Mouse (Mus musculus): ENCODE data around the gene D10Wsu102e. TPM values are rescaled to one million over a fixed set of nuclear protein-coding genes. Genes with fewer than 3 reads are reported as not detected.
A peak's percentile ranks its signal among the peaks of the same experiment; 100 is the strongest.
"Not testable (repeated sequence)": the region's sequence is repeated elsewhere in the genome, so short reads cannot be mapped to it uniquely, and the experiment has no call there.

The D10Wsu102e gene
- polyA plus RNA-seq, 1 experiment from 2014 or later, result 0.80 TPM

DNA sequence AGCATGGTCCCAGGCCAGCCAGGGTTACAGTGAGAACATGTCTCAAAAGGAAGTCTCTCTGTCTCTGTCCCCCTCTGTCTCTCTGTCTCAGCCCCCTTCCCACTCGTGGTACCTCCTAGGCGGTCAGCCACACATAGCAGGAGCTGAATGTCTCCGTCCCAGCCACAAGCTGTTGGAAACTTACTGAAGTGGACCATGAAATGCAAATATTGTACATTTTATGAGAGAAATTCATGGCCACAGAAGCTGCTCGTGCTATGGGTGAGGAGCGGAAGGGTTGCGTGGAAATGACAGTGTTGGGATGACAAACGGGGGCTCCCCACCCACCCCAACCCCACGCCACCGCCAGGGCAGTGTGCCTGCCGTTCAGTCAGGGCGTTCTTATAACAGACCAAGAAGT, 27.4 kb upstream of the D10Wsu102e start:
- Histone ChIP-seq H3K27me3 (ENCODE audit: insufficient read depth, poor library complexity, severe bottlenecking) (peaks cover 52% of the 10 kb centered on the region), H3K4me3 (no peak overlapping the region), H3K4me1 (peaks cover 8% of the 10 kb centered on the region; the same call in 1 of the 2 replicates), H3K27ac (no peak overlapping the region), H3K36me3 (no peaks in the 10 kb centered on the region), H3K9me3 (no peaks in the 10 kb centered on the region)
- 81% methylated on average over 11 of the region's 11 CpGs for WGBS
- DNase-seq (ENCODE audit: low spot score), result no peak

DNA sequence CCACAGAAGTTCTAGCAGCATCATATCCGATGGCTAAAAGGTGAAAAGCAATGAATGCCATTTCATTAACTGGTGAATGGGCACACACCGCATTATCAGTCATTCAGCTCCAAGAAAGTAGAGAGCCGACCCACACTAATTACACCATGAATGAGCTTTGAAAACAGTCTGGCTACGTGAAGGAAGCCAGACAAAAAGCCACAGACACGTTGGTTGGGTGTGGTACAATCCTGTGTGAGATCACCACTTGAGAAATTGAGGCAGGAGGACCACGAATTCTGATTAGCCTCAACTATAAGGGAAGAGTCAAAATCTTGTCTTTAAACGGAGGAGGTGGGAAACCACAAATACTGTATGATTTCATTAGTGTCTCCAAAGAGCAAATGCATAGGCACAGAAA, 23.7 kb upstream of the D10Wsu102e start:
- no peak for DNase-seq (ENCODE audit: low spot score)
- Histone ChIP-seq H3K27ac (no peak overlapping the region), H3K4me3 (no peak overlapping the region), H3K36me3 (no peaks in the 10 kb centered on the region), H3K4me1 (peaks cover 10% of the 10 kb centered on the region; the same call in 1 of the 2 replicates), H3K27me3 (ENCODE audit: insufficient read depth, poor library complexity, severe bottlenecking) (peaks cover 75% of the 10 kb centered on the region), H3K9me3 (no peaks in the 10 kb centered on the region)
- WGBS, result 47% methylated on average over 7 of the region's 7 CpGs

DNA sequence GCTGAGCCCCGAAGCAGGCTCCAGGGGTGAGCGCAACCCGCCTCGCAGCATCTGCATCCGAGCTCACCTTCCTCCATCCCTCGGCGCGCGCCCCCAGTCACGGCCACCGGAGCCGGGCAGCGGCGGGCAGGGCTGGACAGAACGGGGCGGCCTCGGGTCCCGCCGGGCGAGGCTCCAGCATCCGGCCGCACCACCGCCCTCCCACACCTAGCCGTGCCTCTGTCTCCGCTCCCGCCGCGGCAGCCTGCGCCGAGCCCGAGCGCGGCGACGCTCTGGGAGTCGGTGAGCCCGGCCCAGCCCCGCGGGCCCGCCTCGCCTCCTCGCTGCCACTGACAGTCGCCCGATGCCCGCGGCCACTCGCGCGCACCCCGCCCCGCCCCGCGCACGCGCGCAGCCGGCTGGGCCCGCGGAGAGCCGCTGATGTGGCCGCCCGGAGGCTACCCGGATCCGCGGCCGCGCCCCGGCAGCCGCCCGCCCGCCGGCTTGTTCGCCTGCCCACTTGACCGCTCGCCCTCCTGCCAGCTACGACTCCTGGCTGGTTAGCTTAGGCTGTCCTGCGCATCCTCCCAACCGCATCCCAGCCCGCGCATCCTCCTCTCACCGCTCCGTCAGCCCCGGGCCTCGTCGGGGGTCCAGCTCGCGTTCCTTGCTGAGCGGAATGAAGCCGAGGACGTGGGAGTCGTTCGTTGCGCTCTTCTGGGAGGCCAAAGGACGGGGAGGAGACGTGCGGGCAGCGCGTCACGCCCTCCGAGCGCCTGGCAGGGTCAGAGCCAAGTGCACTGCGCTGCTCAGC, 22.7 kb upstream of the D10Wsu102e start, which contains the start of gene Slc41a2:
Gene Slc41a2, minus strand, starts transcription at position 724 of the 793 bp plus-strand sequence.
- Histone ChIP-seq H3K27ac (peak within 1 kb of the TSS; percentile 76), H3K9me3 (no peaks in the 10 kb centered on the region), H3K36me3 (no peaks in the 10 kb centered on the region), H3K27me3 (ENCODE audit: insufficient read depth, poor library complexity, severe bottlenecking) (peaks cover 76% of the 10 kb centered on the region), H3K4me3 (peak within 1 kb of the TSS; percentile 80), H3K4me1 (peaks cover 10% of the 10 kb centered on the region; the same call in 1 of the 2 replicates)
- DNase-seq (ENCODE audit: low spot score), result no peak
- under 1% methylated on average over 95 of the region's 102 CpGs for WGBS

DNA sequence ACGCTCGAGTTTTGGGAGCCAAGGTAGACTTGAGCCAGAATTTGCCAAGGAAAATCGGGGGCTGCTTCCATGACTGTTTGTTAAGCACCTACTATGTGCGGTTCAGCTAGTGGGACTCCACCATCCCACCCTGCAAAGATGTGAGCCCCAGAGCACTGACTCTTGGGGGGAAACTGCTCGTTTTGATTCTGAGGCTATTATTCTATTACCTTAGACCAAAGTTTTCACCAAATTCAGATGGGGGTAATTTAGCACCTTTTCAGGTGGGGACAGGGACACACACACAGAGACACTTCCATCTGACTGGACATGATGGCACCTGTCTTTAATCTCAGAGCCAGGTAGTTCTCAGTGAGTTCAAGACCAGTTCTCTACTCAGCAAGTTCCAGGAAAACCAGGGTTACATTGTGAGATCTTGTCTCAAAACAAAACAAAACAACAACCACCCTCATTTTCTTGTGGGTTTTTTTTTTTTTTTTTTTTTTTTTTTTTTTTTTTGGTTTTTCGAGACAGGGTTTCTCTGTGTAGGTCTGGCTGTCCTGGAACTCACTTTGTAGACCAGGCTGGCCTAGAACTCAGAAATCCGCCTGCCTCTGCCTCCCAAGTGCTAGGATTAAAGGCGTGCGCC, 21.9 kb upstream of the D10Wsu102e start:
- peaks cover 68% of the 10 kb centered on the region for H3K27me3 ChIP-seq (ENCODE audit: insufficient read depth, poor library complexity, severe bottlenecking)
- peak overlapping the region; percentile 76; the same call in 1 of the 2 replicates for H3K27ac ChIP-seq
- no peak for DNase-seq (ENCODE audit: low spot score)
- peaks cover 10% of the 10 kb centered on the region; the same call in 1 of the 2 replicates for H3K4me1 ChIP-seq
- peak overlapping the region; percentile 80 for H3K4me3 ChIP-seq
- 48% methylated on average over 8 of the region's 9 CpGs for WGBS
- H3K9me3 ChIP-seq, result no peaks in the 10 kb centered on the region
- H3K36me3 ChIP-seq, result no peaks in the 10 kb centered on the region

DNA sequence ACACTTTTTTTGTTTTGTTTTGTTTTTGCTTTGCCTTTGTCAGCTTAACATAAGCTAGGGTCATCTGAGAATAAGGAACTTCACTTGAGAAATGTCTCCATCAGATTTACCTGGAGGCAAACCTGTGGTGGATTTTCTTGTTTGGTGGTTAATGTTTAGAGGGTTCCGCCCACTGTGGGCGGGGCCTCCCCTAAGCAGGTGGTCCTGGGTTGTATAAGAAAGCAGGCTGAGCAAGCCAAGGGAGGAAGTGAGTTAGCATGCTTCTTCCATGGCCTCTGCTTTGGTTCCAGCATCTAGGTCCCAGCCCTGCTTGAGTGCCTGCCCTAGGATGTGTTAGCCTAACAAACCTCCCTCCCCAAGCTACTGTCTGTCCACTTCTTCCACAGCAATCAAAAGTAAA, 18.8 kb upstream of the D10Wsu102e start:
- Histone ChIP-seq H3K4me3 (no peak overlapping the region), H3K9me3 (no peaks in the 10 kb centered on the region), H3K36me3 (no peaks in the 10 kb centered on the region), H3K4me1 (peaks cover 10% of the 10 kb centered on the region; the same call in 1 of the 2 replicates), H3K27me3 (ENCODE audit: insufficient read depth, poor library complexity, severe bottlenecking) (peaks cover 39% of the 10 kb centered on the region), H3K27ac (no peak overlapping the region)
- no peak for DNase-seq (ENCODE audit: low spot score)
- 30% methylated on average over 2 of the region's 2 CpGs for WGBS

DNA sequence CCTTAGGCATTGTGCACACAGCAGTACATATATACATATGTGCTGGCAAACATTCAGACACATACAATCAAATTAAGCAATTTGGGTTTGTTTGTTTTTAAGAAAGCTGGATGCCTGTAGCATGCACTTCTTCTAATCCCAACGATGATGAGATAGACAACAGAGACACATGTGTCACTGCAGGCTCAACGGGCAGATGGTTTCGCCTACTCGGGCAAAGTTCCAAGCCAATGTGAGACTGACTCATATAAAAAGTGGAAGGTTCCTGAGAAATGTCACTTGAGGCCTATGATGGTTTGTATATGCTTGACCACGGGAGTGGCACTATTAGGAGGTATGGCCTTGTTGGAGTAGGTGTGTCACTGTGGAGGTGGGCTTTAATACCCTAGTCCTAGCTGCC, 16.9 kb upstream of the D10Wsu102e start:
- Histone ChIP-seq H3K27me3 (ENCODE audit: insufficient read depth, poor library complexity, severe bottlenecking) (peaks cover 22% of the 10 kb centered on the region; the same call in 1 of the 2 replicates), H3K4me1 (no peaks in the 10 kb centered on the region), H3K27ac (no peak overlapping the region), H3K9me3 (no peaks in the 10 kb centered on the region), H3K36me3 (no peaks in the 10 kb centered on the region), H3K4me3 (no peak overlapping the region)
- 77% methylated on average over 5 of the region's 5 CpGs for WGBS
- no peak for DNase-seq (ENCODE audit: low spot score)

GRCm38 (mm10) chr10:83343828-83344685, 16.0 kb upstream of the D10Wsu102e start:
- WGBS, result 47% methylated on average over 2 of the region's 2 CpGs
- H3K9me3 ChIP-seq, result no peaks in the 10 kb centered on the region

GRCm38 (mm10) chr10:83345693-83346358, 14.2 kb upstream of the D10Wsu102e start:
- no peak overlapping the region for H3K27ac ChIP-seq
- no peaks in the 10 kb centered on the region for H3K9me3 ChIP-seq
- H3K36me3 ChIP-seq, result no peaks in the 10 kb centered on the region
- 55% methylated on average over 7 of the region's 7 CpGs for WGBS
- no peak for DNase-seq (ENCODE audit: low spot score)
- H3K4me3 ChIP-seq, result no peak overlapping the region
- H3K27me3 ChIP-seq (ENCODE audit: insufficient read depth, poor library complexity, severe bottlenecking), result peaks cover 15% of the 10 kb centered on the region; the same call in 1 of the 2 replicates
- no peaks in the 10 kb centered on the region for H3K4me1 ChIP-seq

More at GRCm38 (mm10) chr10:83343828-83344685, 16.0 kb upstream of the D10Wsu102e start:
- no peaks in the 10 kb centered on the region for H3K36me3 ChIP-seq
- H3K27me3 ChIP-seq (ENCODE audit: insufficient read depth, poor library complexity, severe bottlenecking), result peaks cover 22% of the 10 kb centered on the region; the same call in 1 of the 2 replicates
- no peak for DNase-seq (ENCODE audit: low spot score)
- H3K4me3 ChIP-seq, result no peak overlapping the region
- H3K4me1 ChIP-seq, result no peaks in the 10 kb centered on the region
- H3K27ac ChIP-seq, result no peak overlapping the region

DNA sequence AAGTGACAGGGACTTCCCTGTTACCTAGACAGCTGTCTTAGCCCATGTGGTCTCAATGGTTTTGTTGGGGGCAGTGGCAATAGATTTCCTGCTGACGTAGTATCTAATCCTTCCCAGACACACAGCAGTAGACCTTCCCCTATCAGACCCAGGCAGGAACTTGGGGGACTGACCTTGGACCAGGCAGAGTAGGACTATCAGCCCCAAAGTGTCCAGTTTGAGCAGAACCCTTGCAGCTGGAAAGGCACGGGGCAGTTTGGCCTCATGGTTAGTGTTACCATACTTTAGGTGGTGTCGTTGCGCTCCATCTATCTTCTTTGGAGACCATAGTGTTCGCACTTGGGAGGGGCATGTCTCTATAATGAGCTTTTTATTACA, 13.7 kb upstream of the D10Wsu102e start:
- 75% methylated on average over 5 of the region's 5 CpGs for WGBS
- H3K4me1 ChIP-seq, result no peaks in the 10 kb centered on the region
- DNase-seq (ENCODE audit: low spot score), result no peak
- peaks cover 11% of the 10 kb centered on the region; the same call in 1 of the 2 replicates for H3K27me3 ChIP-seq (ENCODE audit: insufficient read depth, poor library complexity, severe bottlenecking)
- H3K36me3 ChIP-seq, result no peaks in the 10 kb centered on the region
- H3K9me3 ChIP-seq, result no peaks in the 10 kb centered on the region
- no peak overlapping the region for H3K27ac ChIP-seq
- H3K4me3 ChIP-seq, result no peak overlapping the region

DNA sequence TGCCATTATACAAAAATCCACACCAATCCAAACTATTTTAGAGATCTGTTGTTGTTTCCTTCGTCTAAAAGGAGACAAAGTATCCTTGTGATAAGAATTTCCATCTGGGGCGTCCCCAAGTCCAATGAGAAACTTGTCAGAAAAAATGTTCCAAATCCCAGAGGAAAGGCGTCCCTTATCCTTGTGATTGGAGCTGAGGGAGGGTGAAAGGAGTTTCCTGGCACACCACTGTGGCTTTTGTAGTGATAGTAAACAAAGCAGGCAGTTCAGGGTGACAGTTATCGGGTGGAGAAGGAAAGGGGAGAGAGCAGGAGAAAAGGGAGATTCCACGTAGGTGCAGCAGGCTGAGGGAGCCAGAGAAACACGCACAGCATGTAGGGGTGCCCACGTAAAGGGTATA, 12.5 kb upstream of the D10Wsu102e start:
- no peak for DNase-seq (ENCODE audit: low spot score)
- H3K27me3 ChIP-seq (ENCODE audit: insufficient read depth, poor library complexity, severe bottlenecking), result peaks cover 7% of the 10 kb centered on the region; the same call in 1 of the 2 replicates
- H3K9me3 ChIP-seq, result no peaks in the 10 kb centered on the region
- H3K36me3 ChIP-seq, result no peaks in the 10 kb centered on the region
- H3K4me3 ChIP-seq, result no peak overlapping the region
- H3K4me1 ChIP-seq, result no peaks in the 10 kb centered on the region
- WGBS, result 21% methylated on average over 7 of the region's 7 CpGs
- no peak overlapping the region for H3K27ac ChIP-seq

DNA sequence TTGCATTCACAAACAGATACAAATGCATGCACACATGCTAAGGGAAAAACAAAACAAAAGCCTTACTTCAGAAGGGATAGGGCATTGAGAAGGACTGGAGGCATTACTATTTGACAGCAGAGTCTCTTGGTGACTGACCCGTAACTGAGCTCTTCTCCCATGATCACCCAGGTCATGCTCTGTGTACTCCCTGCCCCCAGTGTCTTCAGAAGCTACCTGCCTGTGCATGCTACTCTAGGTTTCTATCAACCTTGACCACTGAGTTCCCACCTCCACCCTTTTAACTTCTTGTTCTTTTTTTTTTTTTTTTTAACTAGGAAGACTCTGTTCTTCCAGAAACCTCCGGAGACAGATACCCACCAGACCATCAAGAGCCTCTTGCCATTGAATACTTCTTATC, 9.3 kb upstream of the D10Wsu102e start:
- Histone ChIP-seq H3K36me3 (no peaks in the 10 kb centered on the region), H3K27ac (no peak overlapping the region), H3K9me3 (no peaks in the 10 kb centered on the region), H3K4me1 (no peaks in the 10 kb centered on the region), H3K27me3 (ENCODE audit: insufficient read depth, poor library complexity, severe bottlenecking) (peaks cover 7% of the 10 kb centered on the region; the same call in 1 of the 2 replicates), H3K4me3 (no peak overlapping the region)
- no peak for DNase-seq (ENCODE audit: low spot score)
- 81% methylated on average over 2 of the region's 2 CpGs for WGBS

- not testable (repeated sequence) for H3K9me3 ChIP-seq
Measured at GRCm38 (mm10) chr10:83351779-83352178, 8.2 kb upstream of the D10Wsu102e start.

More at GRCm38 (mm10) chr10:83351779-83352178, 8.2 kb upstream of the D10Wsu102e start:
- 99% methylated on average over 4 of the region's 4 CpGs for WGBS
- not testable (repeated sequence) for DNase-seq (ENCODE audit: low spot score); H3K27me3 ChIP-seq (ENCODE audit: insufficient read depth, poor library complexity, severe bottlenecking); H3K4me3 ChIP-seq; H3K36me3 ChIP-seq; H3K27ac ChIP-seq; H3K4me1 ChIP-seq

Measured in heart, embryonic 10.5 days (tissue).